11 mouse cellular contexts compared by ENCODE assay signal in genomic region chr19:5093481-5094242, GRCm38 (mm10). TPM values are rescaled to one million over a fixed set of nuclear protein-coding genes. Genes with fewer than 3 reads are reported as not detected.
DNase-seq lines count a peak whose midpoint lies in the region; ATAC-seq lines count a peak whose summit lies in the region.
"Had no signal": no experiment of that assay in that cellular context is flagged by ENCODE, and none has a peak within 500 bp of the region (broad histone marks: within the 10 kb centered on the region; RNA-seq: fewer than 3 reads in every experiment).

No protein-coding gene starts in this region.

- no peaks in the 10 kb centered on the region for H3K9me3 ChIP-seq in hindbrain, embryonic 16.5 days (ENCODE audit: control insufficient read depth, low read length)
- no peaks in the 10 kb centered on the region for H3K9me3 ChIP-seq in neural tube, embryonic 14.5 days (ENCODE audit: control insufficient read depth, low read length)

- H3K27me3 ChIP-seq in hindbrain, embryonic 16.5 days (replicated peaks; ENCODE audit: control insufficient read depth, insufficient read depth, low read length), result no peaks in the 10 kb centered on the region
- no peaks in the 10 kb centered on the region for H3K27me3 ChIP-seq in neural tube, embryonic 14.5 days (ENCODE audit: control insufficient read depth, insufficient read depth, low read length)
- H3K27me3 ChIP-seq: Patski had no signal

- WGBS in hindbrain, embryonic 16.5 days, result 66% methylated on average over 12 of the region's 12 CpGs
- 72% methylated on average over 12 of the region's 12 CpGs for WGBS in neural tube, embryonic 14.5 days

- peak overlapping the region; percentile 78 for H3K4me2 ChIP-seq in hindbrain, embryonic 16.5 days (ENCODE audit: low read length)
- H3K4me2 ChIP-seq in neural tube, embryonic 14.5 days (ENCODE audit: low read depth, low read length), result peak overlapping the region; percentile 59; the same call in 1 of the 2 replicates

- H3K9ac ChIP-seq in hindbrain, embryonic 16.5 days (ENCODE audit: low read depth, low read length), result peak overlapping the region; percentile 1; the same call in 1 of the 2 replicates
- H3K9ac ChIP-seq in neural tube, embryonic 14.5 days (replicated peaks; ENCODE audit: low read depth, low read length), result 0 out of 2 replicates have a peak overlapping the region, but pooled peaks have one; percentile 16

- H3K4me3 ChIP-seq in hindbrain, embryonic 16.5 days (ENCODE audit: low read length), result no peak overlapping the region
- H3K4me3 ChIP-seq in neural tube, embryonic 14.5 days (ENCODE audit: low read depth, low read length), result peak overlapping the region; percentile 87

- H3K36me3 ChIP-seq in hindbrain, embryonic 16.5 days (ENCODE audit: control insufficient read depth, insufficient read depth, low read length), result peaks cover 27% of the 10 kb centered on the region
- H3K36me3 ChIP-seq in neural tube, embryonic 14.5 days (ENCODE audit: control insufficient read depth, insufficient read depth, low read length), result peaks cover 39% of the 10 kb centered on the region

- no peak for ATAC-seq in hindbrain, embryonic 16.5 days
- ATAC-seq in neural tube, embryonic 14.5 days (ENCODE audit: low read depth), result no peak
- ATAC-seq: Patski had no signal

- peak overlapping the region; percentile 80; the same call in 1 of the 2 replicates for H3K27ac ChIP-seq in hindbrain, embryonic 16.5 days (ENCODE audit: low read depth, low read length)
- 0 out of 2 replicates have a peak overlapping the region, but pooled peaks have one; percentile 57 for H3K27ac ChIP-seq in neural tube, embryonic 14.5 days (ENCODE audit: low read depth, low read length)

- H3K4me1 ChIP-seq in hindbrain, embryonic 16.5 days (ENCODE audit: control insufficient read depth, insufficient read depth, low read depth, low read length), result peaks cover 46% of the 10 kb centered on the region
- peaks cover 41% of the 10 kb centered on the region for H3K4me1 ChIP-seq in neural tube, embryonic 14.5 days (ENCODE audit: control insufficient read depth, insufficient read depth, low read length)

- DNase-seq in cerebellum, adult 11 months, result peak; percentile 51
- no peak for DNase-seq in cerebellum, adult 18-20 months
- DNase-seq in layer of hippocampus, adult 9-11 months, result peak; percentile 49
- DNase-seq in layer of hippocampus, postnatal 36 days, result no peak
- DNase-seq in frontal cortex, adult 2 months (ENCODE audit: extremely low spot score in 1 of 2, low spot score in 1 of 2), result no peak
- DNase-seq in B cell, adult 2 months, result no peak

RNA-seq across cellular contexts. Expression of gene Cnih2, which starts 4.7 kb away (rescaled TPM):
- total RNA-seq in layer of hippocampus, postnatal 36 days (2021), result 100 to 1,000 TPM; 673 to 729 TPM
- polyA plus RNA-seq in hindbrain, embryonic 16.5 days (2015; fragmentation: Nextera tagmentation; extraction: Ambion mirVana), result 361 and 364 TPM in 2 replicates
- 433 and 499 TPM in 2 replicates for polyA plus RNA-seq in neural tube, embryonic 14.5 days (2014; fragmentation: Nextera tagmentation; extraction: Ambion mirVana)
- polyA plus RNA-seq in frontal cortex, adult 2 months (2012; rRNA removed), result 383 and 422 TPM in 2 replicates
- total RNA-seq: granulocyte monocyte progenitor cell, adult 5-6 weeks; liver, adult 2 months had no signal

RNA-seq across cellular contexts. Expression of gene Yif1a, which starts 5.3 kb away (rescaled TPM):
- total RNA-seq in layer of hippocampus, postnatal 36 days (2021), result 10 to 100 TPM; 21.1 to 21.5 TPM
- 60.7 and 65.8 TPM in 2 replicates for polyA plus RNA-seq in hindbrain, embryonic 16.5 days (2015; fragmentation: Nextera tagmentation; extraction: Ambion mirVana)
- polyA plus RNA-seq in neural tube, embryonic 14.5 days (2014; fragmentation: Nextera tagmentation; extraction: Ambion mirVana), result 62.2 and 63.5 TPM in 2 replicates
- polyA plus RNA-seq in frontal cortex, adult 2 months (2012; rRNA removed), result 44.7 and 45.1 TPM in 2 replicates

RNA-seq across cellular contexts. Expression of gene Tmem151a, which starts 8.3 kb away (rescaled TPM):
- total RNA-seq in layer of hippocampus, postnatal 36 days (2021), result 100 to 1,000 TPM; 116 to 117 TPM
- polyA plus RNA-seq in hindbrain, embryonic 16.5 days (2015; fragmentation: Nextera tagmentation; extraction: Ambion mirVana), result 38.5 and 49.0 TPM in 2 replicates
- 19.8 and 23.7 TPM in 2 replicates for polyA plus RNA-seq in neural tube, embryonic 14.5 days (2014; fragmentation: Nextera tagmentation; extraction: Ambion mirVana)
- 106 and 122 TPM in 2 replicates for polyA plus RNA-seq in frontal cortex, adult 2 months (2012; rRNA removed)

RNA-seq across cellular contexts. Expression of gene Rab1b, which starts 13.2 kb away (rescaled TPM):
- total RNA-seq in layer of hippocampus, postnatal 36 days (2021), result 100 to 1,000 TPM; 162 to 163 TPM
- polyA plus RNA-seq in hindbrain, embryonic 16.5 days (2015; fragmentation: Nextera tagmentation; extraction: Ambion mirVana), result 230 and 231 TPM in 2 replicates
- polyA plus RNA-seq in neural tube, embryonic 14.5 days (2014; fragmentation: Nextera tagmentation; extraction: Ambion mirVana), result 199 and 222 TPM in 2 replicates
- 190 and 208 TPM in 2 replicates for polyA plus RNA-seq in frontal cortex, adult 2 months (2012; rRNA removed)

RNA-seq across cellular contexts. Expression of gene Klc2, which starts 24.7 kb away (rescaled TPM):
- total RNA-seq in layer of hippocampus, postnatal 36 days (2021), result 100 to 1,000 TPM; 224 to 226 TPM
- 85.6 and 87.8 TPM in 2 replicates for polyA plus RNA-seq in hindbrain, embryonic 16.5 days (2015; fragmentation: Nextera tagmentation; extraction: Ambion mirVana)
- 84.6 and 91.9 TPM in 2 replicates for polyA plus RNA-seq in neural tube, embryonic 14.5 days (2014; fragmentation: Nextera tagmentation; extraction: Ambion mirVana)
- 183 and 187 TPM in 2 replicates for polyA plus RNA-seq in frontal cortex, adult 2 months (2012; rRNA removed)

Comparison
In these comparisons a context has a peak if more than half of its experiments do, and no peak if none do; other contexts are left out.
1. DNase-seq: peak in cerebellum, adult 11 months (single experiment) and layer of hippocampus, adult 9-11 months (single experiment); none in cerebellum, adult 18-20 months (0 of 2), layer of hippocampus, postnatal 36 days (0 of 2), frontal cortex, adult 2 months (0 of 2) and B cell, adult 2 months (0 of 2).